Mouse (Mus musculus) liver, embryonic 14.5 days (tissue): ENCODE measurements at regions not wholly inside any gene's neighbourhood (a gene's known extent, or its start where the extent isn't known, plus 50 kb on each side); places are given as distances from the start of the nearest gene placed in this dataset.

Experiments used
- CTCF ChIP-seq: IDR thresholded peaks from 2 replicates; pipeline ENCODE4 v1.5.1; 2016; ENCODE audit warnings: antibody characterized with exemption, low read depth, control low read depth
- EP300 ChIP-seq: IDR thresholded peaks from 2 replicates; pipeline ENCODE4 v1.6.1; 2016; ENCODE audit warnings: antibody characterized with exemption, low read depth

DNA sequence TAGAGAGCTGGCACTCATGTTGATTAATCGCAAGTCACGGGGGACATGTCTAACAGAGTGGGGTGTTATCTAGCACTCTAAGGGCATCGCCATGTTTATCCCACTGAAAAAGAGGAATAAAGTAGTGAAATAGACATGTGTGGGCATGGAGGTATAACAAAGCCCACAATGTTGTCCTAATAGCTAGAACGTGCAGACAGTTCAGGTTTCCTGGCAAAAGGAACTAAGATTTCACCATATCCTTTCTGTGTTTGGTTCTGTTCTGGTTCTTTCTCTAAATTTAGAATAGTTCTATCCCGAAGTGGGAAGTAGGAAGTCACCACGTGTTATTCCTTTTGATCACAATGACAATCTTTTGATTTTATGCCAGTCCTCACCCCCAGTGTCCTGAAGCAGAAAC lies 123.2 kb downstream of the Gm13691 start:
- no peak for TF ChIP-seq CTCF
- TF ChIP-seq EP300 = no peak
